Mouse (Mus musculus): Measurements from ENCODE around the gene Gsn. TPM values are rescaled to one million over a fixed set of nuclear protein-coding genes. Genes with fewer than 3 reads are reported as not detected.

Gsn gene
- polyA plus RNA-seq, 1 experiment from 2014 or later: 118 TPM

DNA sequence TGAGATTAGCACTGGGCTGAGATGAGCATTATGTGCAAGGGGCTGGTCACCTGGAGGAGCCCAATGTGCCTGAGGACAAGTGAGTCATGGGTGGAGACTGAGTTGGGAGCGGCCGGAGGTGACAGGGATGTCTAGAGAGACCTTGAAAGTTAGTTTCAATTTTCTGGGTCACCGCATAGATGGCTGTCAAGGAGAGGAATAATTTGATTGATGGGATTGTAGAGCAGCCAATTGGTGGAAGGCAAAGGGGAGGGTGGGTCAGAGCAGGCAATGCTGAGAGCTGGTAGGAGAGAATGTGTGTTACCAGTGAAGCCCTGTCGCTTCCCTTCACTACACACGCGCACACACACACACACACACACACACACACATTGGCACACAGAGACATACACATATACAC lies 13.0 kb downstream of the Gsn start:
- H3K27me3 ChIP-seq: peaks cover 17% of the 10 kb centered on the region; the same call in 1 of the 2 replicates
- no peak for ATAC-seq (ENCODE audit: low FRiP score, low read depth)
- no peak overlapping the region for H3K27ac ChIP-seq
- no peaks in the 10 kb centered on the region for H3K9me3 ChIP-seq
- no peaks in the 10 kb centered on the region for H3K36me3 ChIP-seq
- no peak overlapping the region for H3K4me2 ChIP-seq (replicated peaks)
- H3K4me3 ChIP-seq: no peak overlapping the region
- WGBS: 79% methylated on average over 6 of the region's 6 CpGs
- peaks cover 80% of the 10 kb centered on the region for H3K4me1 ChIP-seq
- H3K9ac ChIP-seq: no peak overlapping the region

DNA sequence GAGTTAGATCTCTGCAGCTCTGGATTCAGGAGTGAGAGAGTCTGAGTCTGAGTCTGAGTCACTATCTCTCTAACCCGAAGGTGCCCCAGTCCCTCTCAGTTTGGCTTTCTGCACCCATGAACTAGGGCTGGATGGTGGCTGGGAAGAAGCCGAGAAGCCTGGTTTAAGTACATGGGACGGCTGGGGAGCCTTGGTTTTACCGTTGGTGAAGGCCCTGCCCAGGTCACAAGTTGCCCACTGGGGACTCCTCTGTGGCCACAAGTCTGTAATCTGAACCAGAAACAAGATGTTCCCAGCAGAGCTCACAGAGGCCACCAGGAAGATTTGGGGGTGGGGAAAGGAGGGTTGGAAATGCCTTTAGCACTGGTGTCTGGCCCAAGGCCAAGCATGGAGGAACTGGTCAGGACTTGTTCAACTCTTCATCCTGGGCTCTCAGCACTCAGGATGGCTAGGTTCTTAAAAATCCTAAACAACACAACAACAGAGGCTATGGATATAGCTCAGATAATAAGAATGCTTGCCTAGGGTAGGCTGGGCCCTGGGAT lies 13.6 kb downstream of the Gsn start:
- Histone ChIP-seq H3K9me3 (no peaks in the 10 kb centered on the region), H3K27ac (peak overlapping the region; percentile 65; the same call in 1 of the 2 replicates), H3K4me3 (no peak overlapping the region), H3K36me3 (no peaks in the 10 kb centered on the region), H3K4me1 (peaks cover 84% of the 10 kb centered on the region), H3K9ac (peak overlapping the region; percentile 39; the same call in 1 of the 2 replicates), H3K4me2 (replicated peaks) (no peak overlapping the region), H3K27me3 (peaks cover 17% of the 10 kb centered on the region; the same call in 1 of the 2 replicates)
- ATAC-seq (ENCODE audit: low FRiP score, low read depth): no peak
- WGBS: 44% methylated on average over 4 of the region's 4 CpGs

DNA sequence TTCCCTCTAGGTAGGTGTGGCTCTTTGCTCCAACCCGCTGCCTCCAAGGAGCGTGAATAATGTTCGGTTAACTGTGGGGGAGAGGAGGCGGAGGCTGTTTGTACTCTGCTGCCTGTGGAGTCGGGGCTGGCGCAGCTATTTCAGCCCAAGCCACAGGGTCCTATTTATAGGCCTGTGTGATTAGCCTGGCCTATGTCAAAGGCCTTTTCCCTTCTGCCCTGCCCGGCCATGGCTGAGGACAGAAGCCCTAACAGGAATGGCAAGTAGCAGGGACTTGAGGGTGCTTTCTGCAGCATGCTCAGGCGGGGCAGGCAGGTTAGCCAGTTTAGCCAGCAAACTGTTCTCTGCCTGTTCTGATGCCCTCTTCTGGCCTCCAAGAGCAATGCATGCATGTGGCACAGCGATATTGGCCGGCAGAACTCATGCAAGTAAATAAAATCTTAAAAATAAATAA lies 14.4 kb downstream of the Gsn start:
- Histone ChIP-seq H3K27ac (peak overlapping the region; percentile 65; the same call in 1 of the 2 replicates), H3K4me1 (peaks cover 80% of the 10 kb centered on the region), H3K4me3 (no peak overlapping the region), H3K9me3 (no peaks in the 10 kb centered on the region), H3K36me3 (no peaks in the 10 kb centered on the region), H3K4me2 (replicated peaks) (peak overlapping the region; percentile 38), H3K27me3 (peaks cover 17% of the 10 kb centered on the region; the same call in 1 of the 2 replicates), H3K9ac (no peak overlapping the region)
- WGBS: 16% methylated on average over 10 of the region's 10 CpGs
- 0 out of 2 replicates have a peak, but pooled peaks have one; percentile 22 for ATAC-seq (ENCODE audit: low FRiP score, low read depth)

DNA sequence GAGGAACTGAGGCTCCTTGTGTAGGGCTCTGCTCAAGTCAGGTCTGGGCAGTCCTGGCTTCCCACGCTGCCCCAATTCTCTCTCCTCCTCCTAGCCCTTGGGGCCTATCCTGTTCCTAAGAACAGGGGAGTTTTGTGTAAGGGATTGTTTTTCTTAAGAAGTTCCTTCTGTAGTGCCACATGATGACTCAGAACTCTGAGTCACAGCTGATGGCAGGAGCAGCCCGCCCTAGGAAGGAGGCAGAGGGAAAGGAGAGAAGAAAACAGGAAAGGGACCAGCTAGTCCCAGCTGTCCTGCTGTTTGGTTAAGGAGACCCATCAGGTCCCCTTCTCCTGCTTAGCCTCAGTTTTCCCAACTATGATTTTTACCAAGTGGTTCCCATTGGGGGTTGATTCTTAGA lies 15.6 kb downstream of the Gsn start:
- Histone ChIP-seq H3K36me3 (no peaks in the 10 kb centered on the region), H3K9me3 (no peaks in the 10 kb centered on the region), H3K4me2 (replicated peaks) (no peak overlapping the region), H3K9ac (no peak overlapping the region), H3K4me3 (no peak overlapping the region), H3K27me3 (peaks cover 7% of the 10 kb centered on the region; the same call in 1 of the 2 replicates), H3K4me1 (peaks cover 71% of the 10 kb centered on the region), H3K27ac (no peak overlapping the region)
- WGBS: 50% methylated on average over 2 of the region's 2 CpGs
- ATAC-seq (ENCODE audit: low FRiP score, low read depth): no peak

DNA sequence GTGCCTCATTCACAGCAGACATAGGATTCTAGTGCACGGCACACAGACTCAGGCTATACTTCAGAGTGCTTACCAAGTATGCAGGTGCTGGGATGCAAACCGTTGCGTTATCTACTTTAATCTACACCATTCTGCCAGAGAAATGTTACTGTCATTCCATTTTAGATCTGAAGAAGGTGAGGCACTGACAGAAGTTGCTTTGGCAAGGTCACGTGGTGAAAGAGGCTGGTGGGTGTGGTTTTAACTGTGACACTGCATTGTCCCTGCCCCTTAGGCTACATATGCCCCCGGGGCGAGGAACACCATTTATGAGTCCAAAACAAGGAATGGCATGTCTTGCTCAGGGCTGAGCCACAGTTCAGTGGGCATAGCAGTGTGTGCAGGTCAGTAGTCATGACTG lies 16.7 kb downstream of the Gsn start:
- no peaks in the 10 kb centered on the region for H3K9me3 ChIP-seq
- H3K27me3 ChIP-seq: 0 out of 2 replicates have a peak, but pooled peaks cover 1% of the 10 kb centered on the region
- WGBS: 84% methylated on average over 6 of the region's 6 CpGs
- H3K27ac ChIP-seq: peak overlapping the region; percentile 84; the same call in 1 of the 2 replicates
- no peak overlapping the region for H3K4me2 ChIP-seq (replicated peaks)
- no peaks in the 10 kb centered on the region for H3K36me3 ChIP-seq
- ATAC-seq (ENCODE audit: low FRiP score, low read depth): no peak
- no peak overlapping the region for H3K4me3 ChIP-seq
- no peak overlapping the region for H3K9ac ChIP-seq
- peaks cover 65% of the 10 kb centered on the region for H3K4me1 ChIP-seq

DNA sequence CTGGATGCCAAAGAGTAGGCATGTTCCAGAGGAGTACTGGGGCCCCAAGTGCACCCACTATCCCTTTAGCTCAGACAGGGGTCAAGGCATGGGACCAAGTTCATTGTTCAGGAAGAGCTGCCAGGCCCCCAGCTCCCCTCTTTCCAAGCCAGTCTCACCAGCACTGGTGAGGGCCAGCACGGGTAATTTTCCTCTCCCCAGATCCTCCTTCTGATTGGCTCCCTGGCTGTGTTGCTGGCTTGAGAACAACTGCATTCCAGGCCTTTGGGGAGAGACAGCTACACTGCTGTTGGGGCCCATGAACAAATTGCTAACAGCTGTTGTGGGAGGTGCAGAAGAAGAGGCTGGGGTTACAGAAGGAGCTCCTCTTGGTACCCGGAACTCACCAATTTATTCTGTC lies 17.4 kb downstream of the Gsn start:
- WGBS: 5% methylated on average over 2 of the region's 2 CpGs
- peak overlapping the region; percentile 5; the same call in 1 of the 2 replicates for H3K4me2 ChIP-seq (replicated peaks)
- peaks cover 63% of the 10 kb centered on the region for H3K4me1 ChIP-seq

DNA sequence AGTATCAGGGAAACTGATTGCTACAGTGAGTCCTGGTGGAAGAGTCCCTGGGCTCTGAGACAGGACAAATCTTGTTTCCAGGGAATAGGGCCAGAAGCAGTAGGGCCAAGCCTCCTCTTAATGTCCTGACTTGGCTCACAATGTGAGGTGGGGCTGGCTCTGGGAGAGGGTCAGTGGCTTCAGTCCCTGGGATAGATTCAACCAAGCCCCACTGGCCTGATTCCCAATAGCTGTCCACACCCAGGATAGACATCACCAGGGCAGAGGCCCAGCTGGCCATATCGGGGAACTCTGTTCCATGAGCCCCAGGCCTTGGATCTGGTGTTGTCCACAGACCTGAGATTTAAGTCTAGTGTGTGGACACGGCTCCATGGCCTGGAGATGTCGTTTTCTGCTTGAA lies 21.5 kb downstream of the Gsn start:
- Histone ChIP-seq H3K4me3 (no peak overlapping the region), H3K4me2 (replicated peaks) (no peak overlapping the region), H3K4me1 (peaks cover 41% of the 10 kb centered on the region), H3K27ac (no peak overlapping the region), H3K27me3 (peaks cover 37% of the 10 kb centered on the region), H3K9ac (0 out of 2 replicates have a peak overlapping the region, but pooled peaks have one; percentile 2), H3K9me3 (no peaks in the 10 kb centered on the region), H3K36me3 (no peaks in the 10 kb centered on the region)
- no peak for ATAC-seq (ENCODE audit: low FRiP score, low read depth)
- WGBS: 81% methylated on average over 3 of the region's 3 CpGs

More for the DNA sequence above, 17.4 kb downstream of the Gsn start:
- Histone ChIP-seq H3K9ac (no peak overlapping the region; the same call in 1 of the 2 replicates), H3K4me3 (no peak overlapping the region), H3K27ac (peak overlapping the region; percentile 84), H3K9me3 (no peaks in the 10 kb centered on the region), H3K27me3 (no peaks in the 10 kb centered on the region), H3K36me3 (no peaks in the 10 kb centered on the region)
- peak; percentile 81 for ATAC-seq (ENCODE audit: low FRiP score, low read depth)

DNA sequence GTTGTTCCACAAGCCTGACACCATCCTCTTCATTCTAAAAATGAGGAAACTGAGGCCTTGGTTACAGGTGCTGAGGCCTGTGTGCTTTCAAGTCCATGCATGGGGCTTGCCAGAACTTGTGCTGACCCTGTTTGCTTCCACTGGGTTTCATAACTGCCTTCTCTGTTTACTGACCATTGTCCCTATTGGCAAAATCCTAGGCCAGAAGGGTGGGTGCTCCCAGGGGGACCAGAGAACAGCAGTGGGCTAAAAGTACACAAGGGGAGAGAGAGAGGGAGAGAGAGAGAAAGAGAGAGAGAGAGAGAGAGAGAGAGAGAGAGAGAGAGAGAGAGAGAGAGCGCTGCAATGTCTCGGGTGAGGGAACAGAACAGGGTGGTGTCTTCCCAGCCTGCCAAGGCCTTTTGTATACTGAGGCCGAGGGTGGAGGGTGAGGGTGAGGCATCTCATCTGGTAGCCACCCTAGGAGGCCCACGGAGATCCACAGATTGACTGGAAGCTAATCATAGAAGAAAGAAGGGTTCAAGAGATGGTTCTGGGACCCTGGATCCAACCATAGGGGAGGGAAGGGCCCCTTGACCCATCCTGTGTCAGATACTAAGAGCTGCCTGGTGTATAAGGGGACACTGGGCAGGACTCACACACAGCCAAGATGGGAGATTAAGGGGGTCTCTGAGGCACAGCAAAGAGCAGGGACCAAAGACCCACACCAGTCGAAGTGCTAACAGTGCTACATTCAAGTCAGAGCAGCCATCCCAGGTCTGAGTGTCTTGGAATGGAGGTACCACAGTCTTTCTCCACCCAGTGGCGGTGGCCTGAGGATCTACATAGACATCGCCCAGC lies 22.4 kb downstream of the Gsn start:
- H3K9ac ChIP-seq: no peak overlapping the region
- no peak overlapping the region for H3K4me3 ChIP-seq
- H3K36me3 ChIP-seq: no peaks in the 10 kb centered on the region
- peaks cover 37% of the 10 kb centered on the region for H3K4me1 ChIP-seq
- no peak overlapping the region for H3K4me2 ChIP-seq (replicated peaks)
- H3K27ac ChIP-seq: no peak overlapping the region
- H3K9me3 ChIP-seq: no peaks in the 10 kb centered on the region
- WGBS: 83% methylated on average over 7 of the region's 7 CpGs
- H3K27me3 ChIP-seq: peaks cover 46% of the 10 kb centered on the region
- no peak for ATAC-seq (ENCODE audit: low FRiP score, low read depth)

DNA sequence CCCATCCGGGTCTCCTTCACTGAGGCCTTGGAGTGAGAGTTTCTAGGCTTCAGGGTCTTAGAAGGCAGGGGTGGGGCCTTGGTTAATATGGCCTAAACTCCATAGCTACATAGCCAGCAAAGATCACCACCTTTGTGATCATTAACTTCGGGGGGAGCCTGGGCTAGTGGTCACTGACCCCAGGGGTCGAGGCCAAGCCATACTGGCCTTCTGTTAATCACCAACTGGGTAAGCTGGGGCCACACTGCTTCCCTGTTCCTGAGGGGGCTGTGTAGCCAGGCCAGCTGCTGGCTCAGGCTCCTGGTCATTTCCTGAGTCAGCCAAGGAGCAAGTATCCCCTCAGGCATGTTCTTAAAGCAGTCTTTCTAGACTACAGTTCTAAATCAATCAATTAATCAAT lies 23.8 kb downstream of the Gsn start:
- ATAC-seq (ENCODE audit: low FRiP score, low read depth): no peak
- H3K27me3 ChIP-seq: peaks cover 60% of the 10 kb centered on the region
- H3K36me3 ChIP-seq: peaks cover 2% of the 10 kb centered on the region; the same call in 1 of the 2 replicates
- no peak overlapping the region for H3K27ac ChIP-seq
- no peak overlapping the region for H3K4me2 ChIP-seq (replicated peaks)
- WGBS: 60% methylated on average over 3 of the region's 3 CpGs
- no peaks in the 10 kb centered on the region for H3K9me3 ChIP-seq
- no peak overlapping the region for H3K9ac ChIP-seq
- H3K4me1 ChIP-seq: peaks cover 23% of the 10 kb centered on the region
- H3K4me3 ChIP-seq: no peak overlapping the region

DNA sequence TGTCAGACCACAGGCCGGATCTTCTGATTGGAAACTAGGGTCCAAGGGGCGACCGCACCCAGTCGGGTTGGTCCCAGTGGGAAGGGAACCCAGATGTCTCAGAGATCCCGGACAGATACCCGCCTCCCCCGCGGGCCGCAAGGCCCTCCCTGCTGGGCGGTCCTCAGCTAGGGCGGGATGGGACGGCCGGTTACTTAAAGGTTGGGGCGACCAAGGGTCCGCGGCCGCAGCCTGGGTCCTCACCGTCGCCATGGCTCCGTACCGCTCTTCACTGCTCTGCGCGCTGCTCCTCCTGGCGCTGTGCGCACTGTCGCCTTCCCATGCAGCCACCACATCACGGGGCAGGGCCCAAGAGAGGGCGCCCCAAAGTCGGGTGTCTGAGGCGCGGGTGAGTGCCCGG lies 26.0 kb downstream of the Gsn start:
- 2% methylated on average over 30 of the region's 32 CpGs for WGBS
- H3K27me3 ChIP-seq: peaks cover 67% of the 10 kb centered on the region
- H3K36me3 ChIP-seq: peaks cover 9% of the 10 kb centered on the region
- peak overlapping the region; percentile 60 for H3K9ac ChIP-seq
- peak overlapping the region; percentile 75 for H3K4me2 ChIP-seq (replicated peaks)
- H3K4me1 ChIP-seq: peaks cover 17% of the 10 kb centered on the region
- H3K27ac ChIP-seq: no peak overlapping the region
- H3K4me3 ChIP-seq: peak overlapping the region; percentile 44
- no peak; the same call in 1 of the 2 replicates for ATAC-seq (ENCODE audit: low FRiP score, low read depth)
- H3K9me3 ChIP-seq: no peaks in the 10 kb centered on the region

DNA sequence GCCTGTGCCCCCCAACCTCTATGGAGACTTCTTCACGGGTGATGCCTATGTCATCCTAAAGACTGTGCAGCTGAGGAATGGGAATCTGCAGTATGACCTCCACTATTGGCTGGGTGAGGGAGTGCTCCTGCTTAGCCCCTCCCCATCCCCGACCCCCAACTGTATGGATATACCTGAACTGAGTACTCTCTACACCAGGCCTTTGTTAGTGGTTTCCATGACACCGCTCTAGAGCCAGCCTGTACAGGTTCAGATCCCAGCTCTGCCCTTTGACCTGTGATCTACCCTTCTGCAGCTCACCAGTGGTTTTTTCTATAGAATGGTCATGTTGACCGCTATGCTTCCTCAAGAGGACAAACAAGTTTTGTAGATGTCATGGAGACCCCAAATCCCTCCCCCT lies 27.8 kb downstream of the Gsn start:
- H3K9me3 ChIP-seq: no peaks in the 10 kb centered on the region
- no peak for ATAC-seq (ENCODE audit: low FRiP score, low read depth)
- peaks cover 9% of the 10 kb centered on the region for H3K36me3 ChIP-seq
- H3K27me3 ChIP-seq: peaks cover 67% of the 10 kb centered on the region
- no peak overlapping the region for H3K9ac ChIP-seq
- no peak overlapping the region for H3K4me2 ChIP-seq (replicated peaks)
- 92% methylated on average over 4 of the region's 4 CpGs for WGBS
- no peak overlapping the region for H3K27ac ChIP-seq
- no peak overlapping the region for H3K4me3 ChIP-seq
- H3K4me1 ChIP-seq: peaks cover 14% of the 10 kb centered on the region

DNA sequence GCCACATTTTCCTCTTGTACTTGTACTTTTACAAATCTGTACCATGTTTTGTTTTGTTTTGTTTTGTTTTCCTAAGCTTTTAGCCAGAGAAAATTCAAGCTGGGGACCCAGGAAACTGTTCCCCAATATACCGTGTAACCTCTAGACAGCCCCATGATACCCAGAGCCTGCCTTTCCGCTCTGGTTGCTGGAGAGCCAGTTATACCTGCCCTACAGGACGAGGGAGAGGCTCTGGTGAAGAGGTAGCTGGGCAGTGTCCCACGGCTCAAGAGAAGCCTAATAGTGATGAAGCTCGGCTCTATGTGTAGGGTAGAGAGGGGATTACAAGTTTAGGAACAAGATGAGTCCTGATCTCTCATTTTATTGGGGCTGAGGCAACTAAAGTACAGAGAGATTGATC lies 29.0 kb downstream of the Gsn start:
- WGBS: 75% methylated on average over 5 of the region's 5 CpGs
- H3K27me3 ChIP-seq: peaks cover 55% of the 10 kb centered on the region
- no peak overlapping the region for H3K4me2 ChIP-seq (replicated peaks)
- no peak overlapping the region for H3K4me3 ChIP-seq
- H3K36me3 ChIP-seq: peaks cover 10% of the 10 kb centered on the region
- ATAC-seq (ENCODE audit: low FRiP score, low read depth): no peak
- H3K4me1 ChIP-seq: peaks cover 14% of the 10 kb centered on the region
- no peak overlapping the region for H3K9ac ChIP-seq
- no peaks in the 10 kb centered on the region for H3K9me3 ChIP-seq
- H3K27ac ChIP-seq: no peak overlapping the region
